Mouse (Mus musculus): ENCODE measurements around the gene Man2b1.

- no peak for TF ChIP-seq GATA1 (IDR thresholded peaks at IDR 0.05; ENCODE audit: borderline replicate concordance, low read length)
- TF ChIP-seq FLI1 (IDR thresholded peaks at IDR 0.05; ENCODE audit: low read length): no peak
These were observed 39.9 kb downstream of the Man2b1 start, which contains the start of gene Zfp791 for GRCm38 (mm10) chr8:85122995-85123394.

All from megakaryocyte, embryonic 14.5 days (primary cell).